Mouse (Mus musculus) hindbrain, embryonic 13.5 days (tissue): ENCODE results near the gene Cd40. TPM values are rescaled to one million over a fixed set of nuclear protein-coding genes. Genes with fewer than 3 reads are reported as not detected.

Source experiments
- ATAC-seq: fragments of 200-750 bp; cut with Nextera tagmentation; 2 replicates; pipeline ENCODE4 v1.8.0; 2017; ENCODE audit warnings: moderate TSS enrichment; ENCODE audit not compliant: low FRiP score
- H3K27ac ChIP-seq: fragments of 300-500 bp; sonication (generic); 2 replicates; pipeline ENCODE4 v1.5.1; 2015; ENCODE audit warnings: inconsistent platforms, mild to moderate bottlenecking, moderate library complexity
- H3K27me3 ChIP-seq: fragments of 300-500 bp; sonication (generic); 2 replicates; pipeline ENCODE4 v1.6.1; 2015; ENCODE audit warnings: mild to moderate bottlenecking, inconsistent platforms
- H3K36me3 ChIP-seq: fragments of 300-500 bp; sonication (generic); 2 replicates; pipeline ENCODE4 v1.6.1; 2015; ENCODE audit warnings: mild to moderate bottlenecking, inconsistent platforms
- H3K4me1 ChIP-seq: fragments of 300-500 bp; sonication (generic); replicated peaks from 2 replicates; pipeline ENCODE4 v1.6.1; 2015; ENCODE audit warnings: inconsistent platforms
- H3K4me2 ChIP-seq: fragments of 300-500 bp; sonication (generic); 2 replicates; pipeline ENCODE4 v1.6.1; 2015; ENCODE audit warnings: inconsistent platforms, mild to moderate bottlenecking, moderate library complexity
- H3K4me3 ChIP-seq: fragments of 300-500 bp; sonication (generic); 2 replicates; pipeline ENCODE4 v1.5.1; 2015; ENCODE audit warnings: mild to moderate bottlenecking, inconsistent platforms
- H3K9ac ChIP-seq: fragments of 300-500 bp; sonication (generic); 2 replicates; pipeline ENCODE4 v1.6.1; 2015; ENCODE audit warnings: mild to moderate bottlenecking, inconsistent platforms
- H3K9me3 ChIP-seq: fragments of 300-500 bp; sonication (generic); 2 replicates; pipeline ENCODE4 v1.6.1; 2016; ENCODE audit warnings: inconsistent platforms
- WGBS: fragments of 180-500 bp; shearing (Covaris S2); methylation state at CpG from one replicate; pipeline ENCODE4 v1.1.7; 2015; 5-methylcytosine and 5-hydroxymethylcytosine counted together
- polyA plus RNA-seq: library from polyadenylated mRNA; unstranded; fragments of >200 nt; fragmentation: Nextera tagmentation; extraction: Ambion mirVana; gene quantifications from 2 replicates; pipeline ENCODE4 v1.2.1, GENCODE M21; 2015

Cd40 gene
- polyA plus RNA-seq, 1 experiment from 2014 or later: 8.6 TPM

GRCm38 (mm10) chr2:165061638-165062433 lies 6.4 kb downstream of the Cd40 start:
- H3K9me3 ChIP-seq: no peaks in the 10 kb centered on the region
- WGBS: 84% methylated on average over 16 of the region's 16 CpGs
- no peaks in the 10 kb centered on the region for H3K36me3 ChIP-seq
- no peak overlapping the region for H3K27ac ChIP-seq
- peaks cover 9% of the 10 kb centered on the region; the same call in 1 of the 2 replicates for H3K4me1 ChIP-seq
- H3K27me3 ChIP-seq: peaks cover 4% of the 10 kb centered on the region
- H3K4me2 ChIP-seq: no peak overlapping the region
- H3K4me3 ChIP-seq: no peak overlapping the region
- H3K9ac ChIP-seq: no peak overlapping the region
- ATAC-seq: no peak

DNA sequence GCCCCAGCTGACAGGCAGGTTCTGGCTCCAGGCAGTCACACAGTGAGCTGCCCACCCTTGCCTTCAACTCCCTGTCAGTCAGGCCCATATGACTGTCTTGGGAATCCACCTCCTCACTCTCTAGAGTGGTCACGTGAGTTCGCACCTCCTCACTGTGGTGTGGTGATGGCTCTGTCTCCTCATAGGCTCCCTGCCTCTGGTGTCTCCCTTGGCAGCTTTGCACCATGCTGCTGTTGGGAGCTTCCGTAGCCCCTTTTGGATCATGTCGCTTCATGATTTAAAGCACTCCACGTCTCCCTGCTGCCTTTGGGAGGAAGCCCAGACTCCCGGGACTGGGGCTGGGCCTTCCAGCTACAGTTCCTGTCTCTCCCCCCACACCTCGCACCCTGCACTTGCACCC lies 9.1 kb downstream of the Cd40 start:
- Histone ChIP-seq H3K9ac (no peak overlapping the region), H3K4me1 (peaks cover 12% of the 10 kb centered on the region; the same call in 1 of the 2 replicates), H3K9me3 (no peaks in the 10 kb centered on the region), H3K36me3 (no peaks in the 10 kb centered on the region), H3K27ac (no peak overlapping the region), H3K27me3 (0 out of 2 replicates have a peak, but pooled peaks cover 4% of the 10 kb centered on the region), H3K4me3 (no peak overlapping the region), H3K4me2 (no peak overlapping the region)
- 67% methylated on average over 7 of the region's 7 CpGs for WGBS
- no peak; the same call in 1 of the 2 replicates for ATAC-seq

GRCm38 (mm10) chr2:165068806-165069205 lies 13.4 kb downstream of the Cd40 start:
- Histone ChIP-seq H3K27ac (no peak overlapping the region), H3K36me3 (no peaks in the 10 kb centered on the region), H3K4me2 (no peak overlapping the region), H3K9me3 (no peaks in the 10 kb centered on the region), H3K27me3 (peaks cover 34% of the 10 kb centered on the region), H3K4me3 (no peak overlapping the region), H3K4me1 (peaks cover 34% of the 10 kb centered on the region), H3K9ac (no peak overlapping the region)
- no peak for ATAC-seq
- 71% methylated on average over 2 of the region's 2 CpGs for WGBS

- H3K27ac ChIP-seq: no peak overlapping the region
- ATAC-seq: peak; percentile 43; the same call in 1 of the 2 replicates
- no peaks in the 10 kb centered on the region for H3K36me3 ChIP-seq
- H3K27me3 ChIP-seq: peaks cover 45% of the 10 kb centered on the region
- H3K9me3 ChIP-seq: no peaks in the 10 kb centered on the region
- 22% methylated on average over 23 of the region's 23 CpGs for WGBS
- H3K4me3 ChIP-seq: no peak overlapping the region
- peak overlapping the region; percentile 24; the same call in 1 of the 2 replicates for H3K9ac ChIP-seq
- peak overlapping the region; percentile 33 for H3K4me2 ChIP-seq
- peaks cover 35% of the 10 kb centered on the region for H3K4me1 ChIP-seq
Observed at GRCm38 (mm10) chr2:165070096-165070816, 14.8 kb downstream of the Cd40 start.

DNA sequence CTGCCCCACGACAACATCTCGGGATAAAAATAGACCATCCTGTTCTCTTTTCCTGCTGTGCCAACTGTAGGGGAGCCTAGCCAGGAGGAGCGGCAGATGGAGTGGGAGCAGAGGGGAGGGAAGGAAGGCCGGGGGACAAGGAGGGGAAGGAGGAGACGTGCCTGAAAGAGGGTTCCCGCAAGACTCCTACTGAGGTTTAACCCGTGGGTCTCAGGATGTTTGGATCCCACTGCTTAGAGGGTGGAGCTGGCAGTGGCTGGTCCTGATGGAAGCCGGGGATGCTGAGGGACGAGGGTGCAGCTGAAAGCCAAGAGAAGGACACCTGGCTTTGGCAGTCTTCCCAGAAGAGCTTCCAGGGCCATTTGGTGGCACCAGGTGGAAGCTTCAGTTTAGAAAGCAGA lies 18.0 kb downstream of the Cd40 start:
- Histone ChIP-seq H3K4me1 (peaks cover 59% of the 10 kb centered on the region), H3K27ac (no peak overlapping the region), H3K27me3 (peaks cover 68% of the 10 kb centered on the region), H3K36me3 (no peaks in the 10 kb centered on the region), H3K4me2 (no peak overlapping the region), H3K4me3 (no peak overlapping the region), H3K9me3 (no peaks in the 10 kb centered on the region), H3K9ac (no peak overlapping the region)
- WGBS: 15% methylated on average over 9 of the region's 9 CpGs
- no peak for ATAC-seq

GRCm38 (mm10) chr2:165074081-165074884 lies 18.9 kb downstream of the Cd40 start:
- Histone ChIP-seq H3K9me3 (no peaks in the 10 kb centered on the region), H3K4me1 (peaks cover 65% of the 10 kb centered on the region), H3K27me3 (peaks cover 74% of the 10 kb centered on the region), H3K27ac (no peak overlapping the region), H3K4me2 (no peak overlapping the region), H3K36me3 (no peaks in the 10 kb centered on the region), H3K9ac (no peak overlapping the region), H3K4me3 (no peak overlapping the region)
- 52% methylated on average over 11 of the region's 11 CpGs for WGBS
- no peak for ATAC-seq

- peaks cover 80% of the 10 kb centered on the region for H3K27me3 ChIP-seq
- no peaks in the 10 kb centered on the region for H3K9me3 ChIP-seq
- H3K27ac ChIP-seq: no peak overlapping the region
- H3K4me2 ChIP-seq: no peak overlapping the region
- no peak overlapping the region for H3K4me3 ChIP-seq
- no peak overlapping the region for H3K9ac ChIP-seq
- no peak for ATAC-seq
- H3K4me1 ChIP-seq: peaks cover 66% of the 10 kb centered on the region
- 42% methylated on average over 2 of the region's 2 CpGs for WGBS
- H3K36me3 ChIP-seq: no peaks in the 10 kb centered on the region
Observed at GRCm38 (mm10) chr2:165074937-165075336, 19.5 kb downstream of the Cd40 start.

- H3K27me3 ChIP-seq: peaks cover 82% of the 10 kb centered on the region
- H3K36me3 ChIP-seq: no peaks in the 10 kb centered on the region
- peak overlapping the region; percentile 55 for H3K27ac ChIP-seq
- H3K9me3 ChIP-seq: no peaks in the 10 kb centered on the region
- H3K4me3 ChIP-seq: no peak overlapping the region
- peaks cover 62% of the 10 kb centered on the region for H3K4me1 ChIP-seq
- ATAC-seq: peak; percentile 29
- H3K4me2 ChIP-seq: peak overlapping the region; percentile 11; the same call in 1 of the 2 replicates
- H3K9ac ChIP-seq: peak overlapping the region; percentile 43; the same call in 1 of the 2 replicates
- WGBS: 4% methylated on average over 9 of the region's 9 CpGs
Observed at GRCm38 (mm10) chr2:165077055-165077454, 21.6 kb downstream of the Cd40 start.

- peak overlapping the region; percentile 43; the same call in 1 of the 2 replicates for H3K9ac ChIP-seq
- WGBS: 62% methylated on average over 8 of the region's 8 CpGs
- no peaks in the 10 kb centered on the region for H3K9me3 ChIP-seq
- H3K27ac ChIP-seq: no peak overlapping the region
- no peak overlapping the region for H3K4me3 ChIP-seq
- ATAC-seq: no peak
- H3K27me3 ChIP-seq: peaks cover 73% of the 10 kb centered on the region
- H3K4me2 ChIP-seq: no peak overlapping the region
- peaks cover 60% of the 10 kb centered on the region for H3K4me1 ChIP-seq
- H3K36me3 ChIP-seq: no peaks in the 10 kb centered on the region
Observed at GRCm38 (mm10) chr2:165078045-165078444, 22.6 kb downstream of the Cd40 start.

- WGBS: 17% methylated on average over 10 of the region's 10 CpGs
- Histone ChIP-seq H3K9me3 (no peaks in the 10 kb centered on the region), H3K36me3 (no peaks in the 10 kb centered on the region), H3K9ac (peak overlapping the region; percentile 43; the same call in 1 of the 2 replicates), H3K4me3 (no peak overlapping the region), H3K27me3 (peaks cover 67% of the 10 kb centered on the region), H3K4me1 (peaks cover 55% of the 10 kb centered on the region), H3K27ac (no peak overlapping the region), H3K4me2 (no peak overlapping the region)
- no peak for ATAC-seq
Observed at GRCm38 (mm10) chr2:165078605-165079004, 23.2 kb downstream of the Cd40 start.

DNA sequence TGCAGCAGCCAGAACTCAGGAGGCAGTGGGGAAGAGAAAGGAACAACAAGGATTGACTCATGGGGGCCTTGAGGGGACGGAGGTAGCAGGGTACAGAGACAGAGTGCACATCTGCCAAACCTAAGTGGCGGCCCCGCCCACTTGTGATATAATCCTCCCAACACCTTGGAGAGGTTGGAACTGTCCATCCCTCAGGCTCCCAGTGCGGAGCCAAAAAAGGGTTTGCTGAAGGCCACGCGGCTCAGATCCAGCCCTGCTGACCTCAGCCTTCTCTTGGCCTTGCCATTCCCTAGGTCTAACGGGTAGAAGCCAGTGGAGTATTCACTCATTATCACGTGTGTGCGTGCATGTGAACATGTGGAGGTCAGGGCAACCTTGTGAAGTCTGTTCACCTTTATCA lies 25.2 kb downstream of the Cd40 start:
- Histone ChIP-seq H3K4me2 (no peak overlapping the region), H3K27ac (no peak overlapping the region), H3K36me3 (no peaks in the 10 kb centered on the region), H3K27me3 (peaks cover 58% of the 10 kb centered on the region), H3K9ac (no peak overlapping the region), H3K9me3 (no peaks in the 10 kb centered on the region), H3K4me3 (no peak overlapping the region), H3K4me1 (peaks cover 46% of the 10 kb centered on the region)
- 32% methylated on average over 9 of the region's 9 CpGs for WGBS
- ATAC-seq: no peak

- no peak for ATAC-seq
- Histone ChIP-seq H3K4me3 (no peak overlapping the region), H3K27ac (no peak overlapping the region), H3K9ac (0 out of 2 replicates have a peak overlapping the region, but pooled peaks have one; percentile 31), H3K4me1 (peaks cover 46% of the 10 kb centered on the region), H3K9me3 (no peaks in the 10 kb centered on the region), H3K27me3 (peaks cover 57% of the 10 kb centered on the region), H3K36me3 (no peaks in the 10 kb centered on the region), H3K4me2 (no peak overlapping the region)
- WGBS: 47% methylated on average over 7 of the region's 7 CpGs
Observed at GRCm38 (mm10) chr2:165081257-165081656, 25.8 kb downstream of the Cd40 start.
